Mouse (Mus musculus) MEL (cell line): ENCODE measurements around the gene Kazn. TPM values are rescaled to one million over a fixed set of nuclear protein-coding genes. Genes with fewer than 3 reads are reported as not detected.

ENCODE experiments used
- DNase-seq: peaks from one replicate; pipeline ENCODE4 v3.0.0; 2011; ENCODE audit warnings: low read depth, low spot score
- H3K27ac ChIP-seq: 2 replicates; pipeline ENCODE4 v1.5.1; 2012; ENCODE audit warnings: low read depth, mild to moderate bottlenecking, control low read depth, low read length, moderate library complexity; ENCODE audit not compliant: control insufficient read depth
- H3K27me3 ChIP-seq, 2 experiments: fragments of 150-350 bp in 1 of 2; sonication (generic) in 1 of 2; 2 replicates each; pipeline ENCODE4 v1.6.1; 2012; ENCODE audit warnings: low read length in 2 of 2, mild to moderate bottlenecking in 2 of 2, improper control_type of control experiment in 1 of 2, moderate library complexity in 1 of 2; ENCODE audit not compliant: insufficient read depth in 2 of 2, control insufficient read depth in 1 of 2
- H3K36me3 ChIP-seq, 2 experiments: 2 replicates each; pipeline ENCODE4 v1.6.1; 2012 to 2014; ENCODE audit warnings: low read length in 2 of 2, improper control_type of control experiment in 1 of 2, inconsistent platforms in 1 of 2, mild to moderate bottlenecking in 1 of 2; ENCODE audit not compliant: insufficient read depth in 2 of 2, control insufficient read depth in 1 of 2
- H3K4me1 ChIP-seq, 2 experiments: fragments of 150-350 bp in 1 of 2; sonication (generic) in 1 of 2; 2 replicates each; pipeline ENCODE4 v1.6.1; 2012; ENCODE audit warnings: low read length in 2 of 2, improper control_type of control experiment in 1 of 2, mild to moderate bottlenecking in 1 of 2; ENCODE audit not compliant: insufficient read depth in 2 of 2, control insufficient read depth in 1 of 2
- H3K4me3 ChIP-seq, 2 experiments: fragments of 150-350 bp in 1 of 2; sonication (generic) in 1 of 2; 2 replicates each; pipeline ENCODE4 v1.5.1; 2012; ENCODE audit warnings: low read depth in 2 of 2, low read length in 2 of 2, mild to moderate bottlenecking in 2 of 2, moderate library complexity in 2 of 2, control low read depth in 1 of 2, improper control_type of control experiment in 1 of 2; ENCODE audit not compliant: control insufficient read depth in 1 of 2, insufficient read depth in 1 of 2
- H3K79me2 ChIP-seq: 2 replicates; pipeline ENCODE4 v1.6.1; 2012; ENCODE audit warnings: mild to moderate bottlenecking, low read length, moderate library complexity; ENCODE audit not compliant: control insufficient read depth, poor library complexity, insufficient read depth
- H3K9ac ChIP-seq: 2 replicates; pipeline ENCODE4 v1.6.1; 2012; ENCODE audit warnings: low read depth, mild to moderate bottlenecking, control low read depth, low read length, moderate library complexity; ENCODE audit not compliant: control insufficient read depth, poor library complexity, severe bottlenecking
- H3K9me3 ChIP-seq: fragments of 150-350 bp; sonication (generic); replicated peaks from 2 replicates; pipeline ENCODE4 v1.6.1; 2012; ENCODE audit warnings: mild to moderate bottlenecking, low read length, improper control_type of control experiment, moderate library complexity; ENCODE audit not compliant: insufficient read depth
- CHD2 ChIP-seq: IDR thresholded peaks from 2 replicates; pipeline ENCODE4 v1.6.1; 2011; ENCODE audit warnings: low read length, improper control_type of control experiment
- CTCF ChIP-seq, 3 experiments: IDR thresholded peaks in 2 of 3; conservative IDR thresholded peaks in 1 of 3; 2 replicates each; pipeline ENCODE4 v1.5.1; 2011 to 2012; ENCODE audit warnings: low read length in 3 of 3, low read depth in 2 of 3, mild to moderate bottlenecking in 2 of 3, improper control_type of control experiment in 1 of 3, inconsistent platforms in 1 of 3, mixed read lengths in 1 of 3, moderate library complexity in 1 of 3; ENCODE audit not compliant: control insufficient read depth in 1 of 3, insufficient read depth in 1 of 3, poor library complexity in 1 of 3, severe bottlenecking in 1 of 3
- E2F4 ChIP-seq: IDR thresholded peaks from 2 replicates; pipeline ENCODE4 v1.6.1; 2011; ENCODE audit warnings: low read depth, low read length, improper control_type of control experiment, borderline replicate concordance
- ELF1 ChIP-seq: IDR thresholded peaks from 2 replicates; pipeline ENCODE4 v1.6.1; 2014; ENCODE audit warnings: low read depth, mild to moderate bottlenecking, inconsistent platforms, low read length, improper control_type of control experiment, moderate library complexity
- HCFC1 ChIP-seq: IDR thresholded peaks from 2 replicates; pipeline ENCODE4 v1.6.1; 2012; ENCODE audit warnings: low read depth, mild to moderate bottlenecking, inconsistent platforms, low read length, improper control_type of control experiment, moderate library complexity
- MAZ ChIP-seq: IDR thresholded peaks from 2 replicates; pipeline ENCODE4 v1.6.1; 2012; ENCODE audit warnings: low read depth, mild to moderate bottlenecking, inconsistent platforms, low read length, improper control_type of control experiment
- MYC ChIP-seq: IDR thresholded peaks from 2 replicates; pipeline ENCODE4 v1.6.1; 2011; ENCODE audit warnings: low read depth, mild to moderate bottlenecking, low read length, improper control_type of control experiment, moderate library complexity
- RCOR1 ChIP-seq: IDR thresholded peaks from 2 replicates; pipeline ENCODE4 v1.6.1; 2012; ENCODE audit warnings: low read depth, mild to moderate bottlenecking, inconsistent platforms, low read length, improper control_type of control experiment
- TBP ChIP-seq: IDR thresholded peaks from 2 replicates; pipeline ENCODE4 v1.8.0; 2011; ENCODE audit warnings: low read depth, low read length, improper control_type of control experiment
- TCF12 ChIP-seq: IDR thresholded peaks from 2 replicates; pipeline ENCODE4 v1.6.1; 2014; ENCODE audit warnings: low read depth, mild to moderate bottlenecking, inconsistent platforms, low read length, improper control_type of control experiment, moderate library complexity
- USF1 ChIP-seq: IDR thresholded peaks from 2 replicates; pipeline ENCODE4 v1.6.1; 2014; ENCODE audit warnings: low read depth, mild to moderate bottlenecking, inconsistent platforms, low read length, improper control_type of control experiment, moderate library complexity
- polyA plus RNA-seq, 2 experiments: library from polyadenylated mRNA; stranded (reverse) in 1 of 2; unstranded in 1 of 2; fragments of >175 nt in 1 of 2; fragments of >200 nt in 1 of 2; gene quantifications; 2 replicates each; pipeline versions ENCODE4 v1.2.1 to v1.2.4; 2012; ENCODE audit warnings: low replicate concordance in 2 of 2, low read depth in 1 of 2; ENCODE audit not compliant: insufficient read length in 2 of 2, insufficient read depth in 1 of 2, missing spikeins in 1 of 2
- total RNA-seq: library from RNA; depleted of rRNA; stranded (reverse); fragments of 300-350 nt; gene quantifications from 2 replicates; pipeline ENCODE4 v1.2.3, GENCODE M21; 2012

Kazn gene
- total and polyA plus RNA-seq, 3 experiments: not detected

DNA sequence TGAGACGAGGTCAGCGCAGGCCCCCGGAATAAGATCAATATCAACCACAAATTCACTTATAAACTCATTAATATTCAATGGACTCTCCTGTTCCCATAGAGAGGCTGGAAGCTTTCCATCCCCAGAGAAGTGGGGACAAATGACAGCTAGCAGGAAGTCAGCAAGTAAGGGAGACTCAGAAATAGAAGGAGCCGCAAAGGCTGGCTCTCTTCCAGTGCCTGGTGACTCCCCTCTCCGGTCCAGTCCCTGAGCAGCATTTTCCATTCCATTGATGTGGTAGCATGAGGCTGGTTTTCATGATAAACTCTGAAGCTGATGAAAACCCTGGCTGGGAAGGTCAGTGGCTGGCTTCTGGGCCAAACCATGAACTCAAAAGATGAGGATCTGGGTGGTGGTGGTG lies 44.7 kb upstream of the Kazn start:
- no peak overlapping the region for H3K4me3 ChIP-seq
- H3K27ac ChIP-seq: no peak overlapping the region
- no peak for TF ChIP-seq TCF12

GRCm38 (mm10) chr4:142278197-142278575 lies 39.0 kb upstream of the Kazn start:
- TF ChIP-seq MAZ: no peak
- TF ChIP-seq RCOR1: no peak
- TF ChIP-seq, all 39 proteins: peak for 0
- Histone ChIP-seq H3K27ac (no peak overlapping the region), H3K9me3 (no peaks in the 10 kb centered on the region), H3K4me1 (no peaks in the 10 kb centered on the region), H3K9ac (no peak overlapping the region), H3K79me2 (no peaks in the 10 kb centered on the region), H3K36me3 (no peaks in the 10 kb centered on the region), H3K27me3 (no peaks in the 10 kb centered on the region), H3K4me3 (no peak overlapping the region)
- DNase-seq: no peak

More for the DNA sequence above, 44.7 kb upstream of the Kazn start:
- H3K4me1 ChIP-seq: no peaks in the 10 kb centered on the region
- no peaks in the 10 kb centered on the region for H3K9me3 ChIP-seq
- H3K9ac ChIP-seq: no peak overlapping the region
- no peaks in the 10 kb centered on the region for H3K27me3 ChIP-seq
- DNase-seq: no peak
- H3K79me2 ChIP-seq: no peaks in the 10 kb centered on the region
- no peaks in the 10 kb centered on the region for H3K36me3 ChIP-seq

DNA sequence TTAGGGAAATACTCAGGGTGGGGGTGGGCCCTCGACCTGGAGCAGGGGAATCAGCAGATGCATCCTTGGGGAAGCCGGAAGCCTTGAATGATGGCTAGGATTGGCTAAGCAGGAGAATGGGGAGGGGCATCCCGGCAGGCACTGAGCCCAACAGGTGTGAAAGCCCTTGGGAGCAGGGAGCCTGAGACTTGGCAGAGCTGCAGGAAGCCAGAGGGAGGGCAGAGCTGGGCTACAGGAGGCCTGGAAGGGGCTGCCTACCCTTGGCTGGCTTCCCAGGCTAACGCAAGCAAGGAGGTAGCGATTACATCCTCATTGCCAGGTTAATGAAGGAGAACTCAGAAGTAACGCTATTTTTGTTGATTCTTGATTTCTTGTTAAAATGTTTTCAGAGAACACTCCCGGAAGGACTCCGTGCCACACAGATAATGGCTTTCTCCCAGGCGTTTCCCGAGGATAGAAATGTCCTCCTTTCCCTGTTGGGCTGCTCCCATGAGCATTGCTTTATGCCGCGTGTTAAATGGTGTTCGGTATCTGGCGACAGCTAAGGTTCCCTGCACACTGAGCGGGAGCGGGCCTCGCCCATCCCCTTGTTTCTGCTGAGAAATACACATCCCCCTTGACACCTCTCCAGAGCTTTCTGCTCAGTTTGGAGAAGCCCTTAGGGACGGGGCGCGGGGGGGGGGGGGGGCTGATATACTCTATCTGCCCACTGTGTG lies 38.4 kb upstream of the Kazn start:
- TF ChIP-seq USF1 (no peak), CTCF (IDR thresholded peaks at IDR 0.05 in 2 of 3, conservative IDR thresholded peaks at IDR 0.05 in 1 of 3; ENCODE audit: control insufficient read depth in 1 of 3, insufficient read depth in 1 of 3, low read depth in 2 of 3, low read length in 3 of 3, poor library complexity in 1 of 3, severe bottlenecking in 1 of 3) (no peak), MYC (no peak), E2F4 (no peak), TBP (no peak), CHD2 (no peak), ELF1 (no peak), HCFC1 (no peak)
- no peaks in the 10 kb centered on the region for H3K4me1 ChIP-seq
- H3K4me3 ChIP-seq: no peak overlapping the region
- H3K9ac ChIP-seq: no peak overlapping the region
- H3K27me3 ChIP-seq: no peaks in the 10 kb centered on the region
- H3K36me3 ChIP-seq: no peaks in the 10 kb centered on the region
- no peaks in the 10 kb centered on the region for H3K9me3 ChIP-seq
- no peaks in the 10 kb centered on the region for H3K79me2 ChIP-seq
- DNase-seq: no peak
- H3K27ac ChIP-seq: no peak overlapping the region
